Mouse (Mus musculus) heart, postnatal 0 days (tissue): ENCODE data around the gene Zfp473.

Source experiments
- CTCF ChIP-seq: IDR thresholded peaks from 2 replicates; pipeline ENCODE4 v1.5.1; 2016; ENCODE audit warnings: antibody characterized with exemption, control low read depth, low read depth
- EP300 ChIP-seq: IDR thresholded peaks from 2 replicates; pipeline ENCODE4 v1.6.1; 2016; ENCODE audit warnings: antibody characterized with exemption, low read depth

DNA sequence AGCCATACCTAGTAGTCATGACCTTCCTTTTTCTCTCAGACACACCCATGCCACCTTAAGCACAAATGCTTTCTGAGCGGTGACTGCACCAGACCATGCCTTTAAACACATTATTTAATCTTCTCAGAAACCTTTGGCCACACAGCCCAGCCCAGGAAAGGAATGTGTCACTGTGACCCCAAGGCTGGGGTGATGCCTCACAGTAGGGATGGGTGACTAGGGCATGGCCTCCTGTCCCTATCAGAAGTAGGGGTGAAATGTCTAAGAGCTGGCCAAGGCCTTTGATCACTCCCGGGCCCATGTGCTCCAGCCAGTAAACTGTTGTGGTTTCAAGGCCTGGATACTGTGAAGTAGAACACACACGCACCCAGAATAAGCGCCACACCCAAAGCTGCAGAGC lies 55.6 kb downstream of the Zfp473 start:
- TF ChIP-seq CTCF (no peak), EP300 (no peak)
